9 mouse cellular contexts compared by ENCODE assay signal in the genomic region with DNA sequence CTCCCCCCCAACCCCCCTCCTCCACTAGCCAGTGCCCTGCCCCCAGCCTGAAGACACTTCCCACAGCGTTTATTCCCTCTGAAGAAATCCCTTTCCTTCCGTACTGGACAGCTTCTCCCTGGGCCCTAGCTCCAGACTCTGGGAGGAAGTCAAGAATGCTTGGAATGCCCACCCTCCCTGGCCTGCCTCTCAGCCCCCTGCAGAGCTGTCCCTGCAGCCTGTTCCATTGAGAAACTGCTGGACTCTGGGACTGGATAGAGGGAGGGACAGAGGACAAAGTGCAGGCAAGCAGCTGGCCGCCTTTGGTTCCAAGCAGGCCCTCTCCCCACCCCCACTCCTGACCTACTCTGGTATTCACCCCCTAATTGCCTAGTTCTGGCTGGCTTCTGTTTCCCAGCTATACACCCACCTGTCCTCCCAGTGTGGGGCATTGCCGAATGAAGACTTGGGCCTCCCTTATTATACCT. TPM values are rescaled to one million over a fixed set of nuclear protein-coding genes. Genes with fewer than 3 reads are reported as not detected.
DNase-seq lines count a peak whose midpoint lies in the region; ATAC-seq and TF ChIP-seq lines count a peak whose summit lies in the region.
"Had no signal": no experiment of that assay in that cellular context is flagged by ENCODE, and none has a peak within 500 bp of the region (broad histone marks: within the 10 kb centered on the region; RNA-seq: fewer than 3 reads in every experiment).

No protein-coding gene starts in this region.

- no peak overlapping the region for H3K9ac ChIP-seq in heart, postnatal 0 days (replicated peaks; ENCODE audit: low read depth, low read length)
- 0 out of 2 replicates have a peak overlapping the region, but pooled peaks have one; percentile 25 for H3K9ac ChIP-seq in midbrain, embryonic 11.5 days (ENCODE audit: low read length)

- peaks cover 96% of the 10 kb centered on the region for H3K4me1 ChIP-seq in forebrain, embryonic 10.5 days
- H3K4me1 ChIP-seq in heart, postnatal 0 days (ENCODE audit: control insufficient read depth, insufficient read depth) = peaks cover 45% of the 10 kb centered on the region
- H3K4me1 ChIP-seq in midbrain, embryonic 11.5 days (ENCODE audit: control insufficient read depth, insufficient read depth, low read length) = peaks cover 89% of the 10 kb centered on the region

- 1% methylated on average over 4 of the region's 4 CpGs for WGBS in forebrain, embryonic 10.5 days
- WGBS in heart, postnatal 0 days = 3% methylated on average over 4 of the region's 4 CpGs
- 2% methylated on average over 4 of the region's 4 CpGs for WGBS in midbrain, embryonic 11.5 days

- no peaks in the 10 kb centered on the region for H3K27me3 ChIP-seq in forebrain, embryonic 10.5 days (ENCODE audit: poor library complexity, severe bottlenecking)
- no peaks in the 10 kb centered on the region for H3K27me3 ChIP-seq in heart, postnatal 0 days (ENCODE audit: control insufficient read depth, insufficient read depth, low read length)
- H3K27me3 ChIP-seq in midbrain, embryonic 11.5 days (ENCODE audit: control insufficient read depth, insufficient read depth, low read length) = no peaks in the 10 kb centered on the region

- peak overlapping the region; percentile 28 for H3K4me3 ChIP-seq in forebrain, embryonic 10.5 days
- no peak overlapping the region for H3K4me3 ChIP-seq in heart, postnatal 0 days (ENCODE audit: low read depth, low read length)
- H3K4me3 ChIP-seq in midbrain, embryonic 11.5 days (ENCODE audit: low read depth, low read length) = no peak overlapping the region

- TF ChIP-seq EP300 in heart, postnatal 0 days (IDR thresholded peaks at IDR 0.05; ENCODE audit: low read depth) = no peak

- intact Hi-C loops in left cerebral cortex, postnatal 25 days (cut with DNase I) = no loop called here

- peak overlapping the region; percentile 88 for H3K27ac ChIP-seq in forebrain, embryonic 10.5 days
- peak overlapping the region; percentile 26 for H3K27ac ChIP-seq in heart, postnatal 0 days (ENCODE audit: low read depth)
- H3K27ac ChIP-seq in midbrain, embryonic 11.5 days (ENCODE audit: low read depth, low read length) = peak overlapping the region; percentile 89

- H3K9me3 ChIP-seq in forebrain, embryonic 10.5 days = no peaks in the 10 kb centered on the region
- no peaks in the 10 kb centered on the region for H3K9me3 ChIP-seq in heart, postnatal 0 days (replicated peaks; ENCODE audit: control insufficient read depth, low read length)
- no peaks in the 10 kb centered on the region for H3K9me3 ChIP-seq in midbrain, embryonic 11.5 days (ENCODE audit: control insufficient read depth, low read length)

- peak; percentile 85 for ATAC-seq in heart, postnatal 0 days (ENCODE audit: insufficient read depth, low read depth)
- peak; percentile 88 for ATAC-seq in midbrain, embryonic 11.5 days (ENCODE audit: low FRiP score)
- ATAC-seq in activated CD4-positive, CD25-positive, alpha-beta regulatory T cell, adult 4 months = no peak

- peak; percentile 83 for DNase-seq in R1 (ENCODE audit: low read depth, low spot score)
- DNase-seq in forebrain, embryonic 10.5 days (ENCODE audit: extremely low spot score, low spot score) = peak; percentile 84
- peak; percentile 72 for DNase-seq in heart, postnatal 0 days (ENCODE audit: low spot score)
- DNase-seq in kidney, postnatal 25 days = peak; percentile 95 to 96
- peak; percentile 96 for DNase-seq in midbrain, embryonic 11.5 days (ENCODE audit: low spot score, missing footprints)
- DNase-seq in frontal cortex, postnatal 25 days (ENCODE audit: low spot score in 2 of 2) = no peak
- DNase-seq in left cerebral cortex, postnatal 25 days (ENCODE audit: low spot score in 2 of 2) = no peak

- no peak for TF ChIP-seq CTCF in heart, postnatal 0 days (IDR thresholded peaks at IDR 0.05; ENCODE audit: low read depth)

- no peak overlapping the region for H3K4me2 ChIP-seq in heart, postnatal 0 days (ENCODE audit: low read depth, low read length)
- H3K4me2 ChIP-seq in midbrain, embryonic 11.5 days = peak overlapping the region; percentile 16; the same call in 1 of the 2 replicates

- H3K36me3 ChIP-seq in forebrain, embryonic 10.5 days (replicated peaks) = peaks cover 41% of the 10 kb centered on the region
- 0 out of 2 replicates have a peak, but pooled peaks cover 4% of the 10 kb centered on the region for H3K36me3 ChIP-seq in heart, postnatal 0 days (replicated peaks; ENCODE audit: control insufficient read depth, insufficient read depth, low read length)
- H3K36me3 ChIP-seq in midbrain, embryonic 11.5 days (ENCODE audit: control insufficient read depth, insufficient read depth, low read length) = peaks cover 30% of the 10 kb centered on the region

RNA-seq across cellular contexts. Expression of gene Nuak2, which starts 17.8 kb away (rescaled TPM):
- 49.9 TPM in 2 replicates for polyA plus RNA-seq in forebrain, embryonic 10.5 days (2016; fragmentation: Nextera tagmentation; extraction: Ambion mirVana)
- total RNA-seq in heart, postnatal 0 days (2014; rRNA removed; ENCODE audit: low replicate concordance) = 0.76 and 2.6 TPM in 2 replicates
- 2.0 and 2.2 TPM in 2 replicates for polyA plus RNA-seq in heart, postnatal 0 days (2015; fragmentation: Nextera tagmentation; extraction: Ambion mirVana)
- 100 and 105 TPM in 2 replicates for polyA plus RNA-seq in midbrain, embryonic 11.5 days (2014; fragmentation: Nextera tagmentation; extraction: Ambion mirVana)
- polyA plus RNA-seq in activated CD4-positive, CD25-positive, alpha-beta regulatory T cell, adult 4 months (2017; shearing (Covaris generic)) = 1 to 10 TPM; 2.0 TPM
- under 1 TPM; 0.94 to 0.96 TPM for total RNA-seq in left cerebral cortex, postnatal 25 days (2021)

RNA-seq across cellular contexts. Expression of gene Klhdc8a, which starts 35.3 kb away (rescaled TPM):
- polyA plus RNA-seq in forebrain, embryonic 10.5 days (2016; fragmentation: Nextera tagmentation; extraction: Ambion mirVana) = 0.30 and 0.33 TPM in 2 replicates
- total RNA-seq in heart, postnatal 0 days (2014; rRNA removed; ENCODE audit: low replicate concordance) = 0.12 and 2.3 TPM in 2 replicates
- 0.68 and 0.95 TPM in 2 replicates for polyA plus RNA-seq in heart, postnatal 0 days (2015; fragmentation: Nextera tagmentation; extraction: Ambion mirVana)
- polyA plus RNA-seq in midbrain, embryonic 11.5 days (2014; fragmentation: Nextera tagmentation; extraction: Ambion mirVana) = 3.5 and 4.5 TPM in 2 replicates
- polyA plus RNA-seq in activated CD4-positive, CD25-positive, alpha-beta regulatory T cell, adult 4 months (2017; shearing (Covaris generic)) = not detected
- total RNA-seq in left cerebral cortex, postnatal 25 days (2021) = 10 to 100 TPM; 11.3 to 14.1 TPM
- total RNA-seq: neutrophil, adult 5-6 weeks had no signal

RNA-seq across cellular contexts. Expression of gene Tmcc2, which starts 57.4 kb away (rescaled TPM):
- polyA plus RNA-seq in forebrain, embryonic 10.5 days (2016; fragmentation: Nextera tagmentation; extraction: Ambion mirVana) = 7.9 and 8.8 TPM in 2 replicates
- 19.9 and 20.4 TPM in 2 replicates for total RNA-seq in heart, postnatal 0 days (2014; rRNA removed; ENCODE audit: low replicate concordance)
- polyA plus RNA-seq in heart, postnatal 0 days (2015; fragmentation: Nextera tagmentation; extraction: Ambion mirVana) = 4.6 and 6.5 TPM in 2 replicates
- 8.9 and 11.1 TPM in 2 replicates for polyA plus RNA-seq in midbrain, embryonic 11.5 days (2014; fragmentation: Nextera tagmentation; extraction: Ambion mirVana)
- 1 to 10 TPM in 1 of 2 experiments, under 1 TPM in 1; 0.54 to 1.6 TPM for polyA plus RNA-seq in activated CD4-positive, CD25-positive, alpha-beta regulatory T cell, adult 4 months (2017; shearing (Covaris generic))
- 100 to 1,000 TPM; 158 to 162 TPM for total RNA-seq in left cerebral cortex, postnatal 25 days (2021)

Comparison
In these comparisons a context has a peak if more than half of its experiments do, and no peak if none do; other contexts are left out.
1. DNase-seq: peak in R1 (single experiment), forebrain, embryonic 10.5 days (single experiment), heart, postnatal 0 days (single experiment), kidney, postnatal 25 days (2 of 2) and midbrain, embryonic 11.5 days (single experiment); none in frontal cortex, postnatal 25 days (0 of 2) and left cerebral cortex, postnatal 25 days (0 of 2).
2. H3K27ac ChIP-seq: peak in every context shown above with its lines; median percentile 89 in midbrain, embryonic 11.5 days; 88 in forebrain, embryonic 10.5 days; 26 in heart, postnatal 0 days.
3. RNA of gene Nuak2, which starts 17.8 kb away (polyA plus RNA-seq): 100 to 105 TPM in midbrain, embryonic 11.5 days and 49.9 TPM in forebrain, embryonic 10.5 days; 2.0 to 2.2 TPM in heart, postnatal 0 days and 2.0 TPM in activated CD4-positive, CD25-positive, alpha-beta regulatory T cell, adult 4 months; every median in the first group is over 10 times any median in the second.